Mouse (Mus musculus) retina, postnatal 7 days (tissue): ENCODE measurements around the gene Tdp2.

Source experiments
- DNase-seq: peaks from one replicate; pipeline ENCODE4 v3.0.0-alpha.2; 2012; ENCODE audit warnings: low read depth, low spot score

The Tdp2 gene

GRCm38 (mm10) chr13:24880208-24880607 lies 48.7 kb downstream of the Tdp2 start:
- DNase-seq = no peak

- DNase-seq = no peak
Measured at GRCm38 (mm10) chr13:24880704-24881103, 49.2 kb downstream of the Tdp2 start.

- DNase-seq = no peak
Measured at GRCm38 (mm10) chr13:24882411-24882810, 50.9 kb downstream of the Tdp2 start.

- DNase-seq = no peak
Measured at GRCm38 (mm10) chr13:24889554-24889953, 58.1 kb downstream of the Tdp2 start.
